Mouse (Mus musculus) limb, embryonic 14.5 days (tissue): ENCODE data around the gene Atp5h. TPM values are rescaled to one million over a fixed set of nuclear protein-coding genes. Genes with fewer than 3 reads are reported as not detected.

Source experiments
- ATAC-seq: fragments of 200-750 bp; cut with Nextera tagmentation; 2 replicates; pipeline ENCODE4 v1.8.0; 2017; ENCODE audit warnings: low read depth, moderate number of reproducible peaks, moderate TSS enrichment; ENCODE audit not compliant: low FRiP score
- DNase-seq: peaks from one replicate; pipeline ENCODE4 v3.0.0-alpha.2; 2015; ENCODE audit warnings: low spot score
- H3K27ac ChIP-seq: fragments of 300-500 bp; sonication (generic); replicated peaks from 2 replicates; pipeline ENCODE4 v1.5.1; 2014; ENCODE audit warnings: low read depth, mild to moderate bottlenecking, low read length, moderate library complexity, mixed read lengths
- H3K27me3 ChIP-seq: fragments of 300-500 bp; sonication (generic); 2 replicates; pipeline ENCODE4 v1.6.1; 2014; ENCODE audit warnings: low read length, mixed read lengths; ENCODE audit not compliant: control insufficient read depth, insufficient read depth
- H3K36me3 ChIP-seq: fragments of 300-500 bp; sonication (generic); 2 replicates; pipeline ENCODE4 v1.6.1; 2014; ENCODE audit warnings: mild to moderate bottlenecking, low read length, moderate library complexity, mixed read lengths; ENCODE audit not compliant: control insufficient read depth, insufficient read depth
- H3K4me1 ChIP-seq: fragments of 300-500 bp; sonication (generic); 2 replicates; pipeline ENCODE4 v1.6.1; 2014; ENCODE audit warnings: antibody characterized with exemption, low read length, mixed read lengths; ENCODE audit not compliant: control insufficient read depth, insufficient read depth
- H3K4me2 ChIP-seq: fragments of 300-500 bp; sonication (generic); replicated peaks from 2 replicates; pipeline ENCODE4 v1.6.1; 2014; ENCODE audit warnings: low read depth, mild to moderate bottlenecking, low read length, moderate library complexity; ENCODE audit not compliant: severe bottlenecking
- H3K4me3 ChIP-seq: fragments of 300-500 bp; sonication (generic); replicated peaks from 2 replicates; pipeline ENCODE4 v1.5.1; 2014; ENCODE audit warnings: low read length
- H3K9ac ChIP-seq: fragments of 300-500 bp; sonication (generic); 2 replicates; pipeline ENCODE4 v1.6.1; 2014; ENCODE audit warnings: mild to moderate bottlenecking, low read depth, low read length, moderate library complexity; ENCODE audit not compliant: severe bottlenecking
- H3K9me3 ChIP-seq: fragments of 300-500 bp; sonication (generic); 2 replicates; pipeline ENCODE4 v1.6.1; 2016; ENCODE audit warnings: low read length; ENCODE audit not compliant: control insufficient read depth
- POLR2A ChIP-seq: fragments of 200-500 bp; IDR thresholded peaks from 2 replicates; pipeline ENCODE4 v1.8.0; 2012; ENCODE audit warnings: inconsistent platforms, mild to moderate bottlenecking, moderate library complexity, borderline replicate concordance; ENCODE audit not compliant: insufficient read depth, insufficient read length; ENCODE audit errors: extremely low read depth
- WGBS: fragments of 180-500 bp; shearing (Covaris S2); extraction: QIAGEN DNeasy Blood & Tissue Kit; methylation state at CpG from one replicate; pipeline ENCODE4 v1.1.7; 2014; 5-methylcytosine and 5-hydroxymethylcytosine counted together
- polyA plus RNA-seq, 2 experiments: library from polyadenylated mRNA; depleted of rRNA in 1 of 2; stranded (reverse) in 1 of 2; unstranded in 1 of 2; fragments of >200 nt; fragmentation: Nextera tagmentation in 1 of 2; extraction: Ambion mirVana in 1 of 2; gene quantifications; 2 replicates each; pipeline versions ENCODE4 v1.2.1 to v1.2.3; 2012 to 2014

The Atp5h gene
- polyA plus RNA-seq, 2 experiments: 427 to 933 TPM

- H3K4me3 ChIP-seq: 0 out of 2 replicates have a peak overlapping the region, but pooled peaks have one; percentile 81
- ATAC-seq: no peak
- H3K27ac ChIP-seq: no peak overlapping the region
- peak overlapping the region; percentile 79 for H3K4me2 ChIP-seq
- H3K9me3 ChIP-seq: no peaks in the 10 kb centered on the region
- peaks cover 18% of the 10 kb centered on the region for H3K4me1 ChIP-seq
- WGBS: 51% methylated on average over 16 of the region's 16 CpGs
- TF ChIP-seq POLR2A: no peak
- no peaks in the 10 kb centered on the region for H3K27me3 ChIP-seq
- H3K36me3 ChIP-seq: no peaks in the 10 kb centered on the region
- H3K9ac ChIP-seq: 0 out of 2 replicates have a peak overlapping the region, but pooled peaks have one; percentile 88
- DNase-seq: no peak
These were observed 35.9 kb downstream of the Atp5h start for GRCm38 (mm10) chr11:115383701-115384474.

- WGBS: 24% methylated on average over 5 of the region's 5 CpGs
These were observed 36.9 kb downstream of the Atp5h start for GRCm38 (mm10) chr11:115382891-115383290.

GRCm38 (mm10) chr11:115381743-115382539, 37.8 kb downstream of the Atp5h start, which contains the start of gene Cdr2l:
TSS of gene Cdr2l (plus strand) at chr11:115381916.
- Histone ChIP-seq H3K9ac (peak within 1 kb of the TSS; percentile 88), H3K27me3 (no peaks in the 10 kb centered on the region), H3K4me3 (peak within 1 kb of the TSS; percentile 81), H3K9me3 (no peaks in the 10 kb centered on the region), H3K27ac (peak within 1 kb of the TSS; percentile 87), H3K4me1 (peaks cover 18% of the 10 kb centered on the region), H3K4me2 (peak within 1 kb of the TSS; percentile 79), H3K36me3 (no peaks in the 10 kb centered on the region)
- DNase-seq (peak; percentile 87), ATAC-seq (peak; percentile 95)
- WGBS: under 1% methylated on average over 38 of the region's 76 CpGs
- TF ChIP-seq POLR2A: peak; percentile 83; the same call in 1 of the 2 replicates

More at GRCm38 (mm10) chr11:115382891-115383290, 36.9 kb downstream of the Atp5h start:
- H3K27me3 ChIP-seq: no peaks in the 10 kb centered on the region
- H3K4me1 ChIP-seq: peaks cover 18% of the 10 kb centered on the region
- ATAC-seq (no peak), DNase-seq (no peak)
- H3K4me2 ChIP-seq: peak overlapping the region; percentile 79
- no peaks in the 10 kb centered on the region for H3K9me3 ChIP-seq
- H3K9ac ChIP-seq: peak overlapping the region; percentile 88
- TF ChIP-seq POLR2A: no peak
- H3K4me3 ChIP-seq: peak overlapping the region; percentile 81
- H3K27ac ChIP-seq: no peak overlapping the region
- H3K36me3 ChIP-seq: no peaks in the 10 kb centered on the region

- H3K27me3 ChIP-seq: no peaks in the 10 kb centered on the region
- peaks cover 18% of the 10 kb centered on the region for H3K4me1 ChIP-seq
- peak overlapping the region; percentile 81 for H3K4me3 ChIP-seq
- no peak for DNase-seq
- no peak for TF ChIP-seq POLR2A
- H3K9ac ChIP-seq: no peak overlapping the region
- H3K27ac ChIP-seq: no peak overlapping the region
- 6% methylated on average over 9 of the region's 9 CpGs for WGBS
- ATAC-seq: no peak
- H3K36me3 ChIP-seq: no peaks in the 10 kb centered on the region
- H3K9me3 ChIP-seq: no peaks in the 10 kb centered on the region
- H3K4me2 ChIP-seq: peak overlapping the region; percentile 79
These were observed 38.5 kb downstream of the Atp5h start for GRCm38 (mm10) chr11:115381276-115381675.

- peaks cover 10% of the 10 kb centered on the region for H3K4me1 ChIP-seq
- peaks cover 22% of the 10 kb centered on the region for H3K27me3 ChIP-seq
- H3K4me3 ChIP-seq: no peak overlapping the region
- WGBS: 80% methylated on average over 7 of the region's 7 CpGs
- TF ChIP-seq POLR2A: no peak
- no peak overlapping the region for H3K9ac ChIP-seq
- no peak for ATAC-seq
- H3K36me3 ChIP-seq: no peaks in the 10 kb centered on the region
- no peak overlapping the region for H3K4me2 ChIP-seq
- H3K27ac ChIP-seq: no peak overlapping the region
- DNase-seq: no peak
- H3K9me3 ChIP-seq: no peaks in the 10 kb centered on the region
These were observed 41.9 kb downstream of the Atp5h start for GRCm38 (mm10) chr11:115377854-115378253.
